Mouse (Mus musculus) ES-Bruce4 (cell line): Measurements from ENCODE around the gene Notch2.

ENCODE experiments used
- CTCF ChIP-seq: IDR thresholded peaks from one replicate; pipeline ENCODE4 v1.8.1; 2011; ENCODE audit warnings: low read depth, low read length
- POLR2A ChIP-seq: IDR thresholded peaks from one replicate; pipeline ENCODE4 v1.8.1; 2011; ENCODE audit warnings: low read length; ENCODE audit not compliant: insufficient read depth

DNA sequence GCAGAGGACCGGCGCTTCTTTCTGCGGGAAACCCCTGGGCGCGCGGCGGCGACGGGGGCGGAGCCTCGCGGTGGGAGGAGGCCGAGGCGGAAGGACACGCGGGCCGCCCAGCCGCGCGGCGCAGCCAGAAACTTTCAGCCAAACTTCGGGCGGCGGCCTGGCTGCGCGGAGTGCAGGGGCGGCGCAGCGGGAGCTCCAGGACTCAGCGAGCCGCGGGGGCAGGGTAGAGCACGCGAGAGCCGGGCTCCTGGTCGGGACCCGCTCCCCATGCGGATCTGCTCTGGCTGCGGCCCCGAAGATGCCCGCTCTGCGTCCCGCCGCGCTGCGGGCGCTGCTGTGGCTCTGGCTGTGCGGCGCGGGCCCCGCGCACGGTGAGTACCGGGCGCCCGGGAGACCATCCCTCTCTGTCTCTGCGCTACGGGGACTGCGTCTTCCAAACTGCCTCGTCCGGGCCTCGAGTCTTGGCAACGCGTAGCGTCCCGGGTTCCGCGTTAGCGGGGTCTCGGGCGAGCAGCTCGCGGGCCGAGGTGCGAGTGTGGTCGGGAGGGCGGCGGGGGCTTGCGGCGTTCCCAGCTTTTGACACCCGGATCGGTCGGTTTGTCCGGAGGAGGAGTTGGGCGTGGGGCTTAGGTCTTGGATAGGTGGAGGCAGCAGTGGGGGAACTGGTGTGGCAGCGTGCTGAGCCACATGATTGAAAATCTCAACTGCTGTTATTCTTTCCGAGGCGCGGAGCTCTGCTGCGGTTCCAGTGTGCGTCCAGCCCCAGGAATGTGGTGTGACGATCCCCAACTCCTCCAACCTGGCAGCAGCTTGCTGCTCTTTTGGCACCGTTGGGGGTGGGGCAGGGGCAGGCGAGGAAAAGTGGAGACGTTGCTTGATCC, at the start of gene Notch2:
- TF ChIP-seq POLR2A = peak; percentile 28
- TF ChIP-seq CTCF = no peak
